Mouse (Mus musculus): ENCODE results near the gene Psmd11.
"Not testable (repeated sequence)": the region's sequence is repeated elsewhere in the genome, so short reads cannot be mapped to it uniquely, and the experiment has no call there.

Psmd11 gene

DNA sequence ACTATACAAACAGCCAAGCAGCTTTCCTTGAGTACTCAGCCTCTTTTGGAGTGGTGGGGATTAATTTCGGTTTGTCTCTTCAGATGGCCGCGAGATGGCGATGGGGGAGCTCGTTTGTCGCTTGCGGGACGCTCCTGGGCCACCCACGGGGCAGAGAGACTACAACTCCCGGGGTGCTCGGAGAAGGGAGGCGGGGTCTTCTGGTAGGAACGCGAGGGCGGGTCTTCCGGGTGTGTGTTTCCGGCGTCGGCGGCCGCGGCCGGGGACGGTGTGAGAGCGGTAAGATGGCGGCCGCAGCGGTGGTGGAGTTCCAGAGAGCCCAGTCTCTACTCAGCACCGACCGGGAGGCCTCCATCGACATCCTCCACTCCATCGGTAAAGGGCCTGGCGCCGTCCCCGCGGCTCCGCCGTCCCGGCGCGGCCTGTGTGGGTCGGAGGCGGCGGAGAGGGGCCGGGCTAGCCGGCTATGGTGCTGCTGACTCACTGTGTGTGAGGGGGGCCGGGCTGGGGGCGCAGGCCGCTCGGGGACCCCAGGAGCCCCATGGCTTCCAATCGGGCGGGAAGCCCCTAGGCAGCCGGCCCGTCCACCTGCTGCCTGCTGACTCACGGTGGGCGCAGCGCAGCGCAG is at the start of gene Psmd11:
Gene Psmd11 (plus strand): TSS at position 235 of the 628 bp plus-strand sequence.
- peak; percentile 95 to 97 for DNase-seq

DNA sequence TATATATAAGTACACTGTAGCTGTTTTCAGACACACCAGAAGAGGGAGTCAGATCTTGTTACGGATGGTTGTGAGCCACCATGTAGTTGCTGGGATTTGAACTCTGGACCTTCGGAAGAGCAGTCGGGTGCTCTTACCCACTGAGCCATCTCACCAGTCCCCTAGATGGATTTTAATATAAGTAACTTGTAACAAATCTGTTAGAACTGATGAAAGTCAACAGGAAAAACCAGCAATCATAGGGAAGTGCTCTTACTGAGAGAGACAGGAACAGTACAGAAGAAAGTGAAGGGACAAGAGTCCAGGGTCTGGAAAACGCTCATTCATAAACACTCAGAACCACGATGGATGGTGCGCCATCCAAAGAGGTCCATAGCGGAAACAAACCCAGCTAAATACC is 49.2 kb upstream of the Psmd11 start:
- DNase-seq, result not testable (repeated sequence)

DNA sequence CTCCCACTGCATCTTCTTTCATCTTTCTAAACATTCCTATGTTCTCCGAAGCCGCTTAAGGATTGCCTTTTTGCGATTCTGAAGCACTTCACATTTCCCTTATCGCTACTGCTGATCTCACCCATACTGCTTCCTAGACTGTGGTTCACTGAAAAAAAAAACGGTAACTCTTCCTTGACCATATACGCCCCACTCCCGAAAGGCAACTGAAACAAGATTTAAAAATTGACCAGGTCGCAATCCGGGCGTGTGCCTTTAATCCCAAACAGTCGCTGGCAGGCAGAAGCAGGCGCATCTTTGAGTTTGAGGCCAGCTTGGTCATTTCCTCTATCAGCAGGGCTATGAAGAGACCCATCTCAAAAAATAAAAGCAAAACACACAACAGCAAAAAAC is 45.8 kb upstream of the Psmd11 start:
- peak; percentile 30 to 58 for DNase-seq

DNA sequence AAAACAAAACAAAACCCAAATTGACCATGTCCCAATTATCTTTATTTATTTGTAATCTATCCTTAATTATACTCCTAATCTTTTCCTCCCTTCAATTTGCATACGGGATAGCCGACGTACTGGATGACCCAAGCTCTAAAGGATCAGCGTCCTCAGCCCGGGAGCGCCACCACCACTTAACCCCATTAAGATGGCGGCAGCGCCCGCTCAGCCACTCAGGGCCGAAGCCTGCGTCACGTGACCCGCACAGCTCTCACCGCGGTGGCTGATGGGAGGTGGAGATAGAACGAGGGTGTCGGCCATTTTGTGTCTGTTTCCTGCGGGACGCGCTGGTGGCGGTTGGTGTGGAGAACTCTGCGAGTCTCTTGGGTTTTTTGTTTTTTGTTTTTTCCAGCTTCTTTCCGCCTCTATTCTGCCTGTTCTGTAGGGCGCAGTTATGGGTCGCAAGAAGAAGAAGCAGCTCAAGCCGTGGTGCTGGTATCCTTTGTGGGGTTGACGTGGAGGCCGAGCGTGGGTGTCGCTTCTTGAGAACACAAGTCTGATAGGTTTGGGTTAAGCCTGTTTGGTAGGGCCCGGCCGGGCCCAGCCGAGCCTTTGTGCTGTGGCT is 45.3 kb upstream of the Psmd11 start, which contains the start of gene Zfp207:
Gene Zfp207 (plus strand): TSS at position 261 of the 607 bp plus-strand sequence.
- peak; percentile 99 for DNase-seq

DNA sequence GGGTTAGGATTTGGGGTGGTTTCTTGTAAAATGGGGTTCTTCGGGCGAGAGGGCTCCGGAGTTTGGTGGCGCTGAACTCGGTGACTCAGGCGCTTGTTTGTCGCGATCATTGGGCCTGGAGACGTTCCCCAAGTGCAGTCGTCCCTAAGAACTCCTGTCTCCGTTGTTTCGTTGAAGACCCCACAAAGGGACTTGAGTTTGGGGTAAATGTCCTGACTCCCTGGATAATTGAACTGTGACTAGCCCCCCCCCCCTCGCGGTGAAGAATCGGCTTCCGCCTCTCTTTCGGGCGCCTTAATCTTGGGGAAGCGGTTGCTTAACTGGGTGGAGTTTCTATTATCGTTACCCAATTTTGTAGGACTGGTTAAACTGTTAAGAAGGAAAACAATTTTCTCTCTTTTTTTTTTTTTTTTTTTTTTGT is 44.8 kb upstream of the Psmd11 start:
- DNase-seq, result no peak

DNA sequence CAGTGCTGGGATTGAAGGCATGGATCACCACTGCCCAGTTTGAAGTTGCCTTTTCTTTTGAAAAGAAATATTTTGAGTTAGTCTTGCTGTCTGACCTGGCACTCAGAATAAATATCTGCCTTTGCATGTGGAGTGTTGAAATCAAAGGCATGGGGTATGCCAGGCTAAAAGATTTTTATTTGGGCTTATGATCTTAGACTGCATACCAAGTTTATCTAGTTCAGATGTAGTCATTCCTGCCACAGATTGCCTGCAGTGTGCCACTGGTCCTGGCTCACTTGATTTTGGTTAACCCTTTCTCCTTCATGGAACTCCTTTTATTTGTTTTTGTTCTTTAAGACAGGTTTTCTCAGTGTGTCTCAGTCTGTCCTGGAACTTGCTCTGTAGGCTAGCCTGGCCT is 44.0 kb upstream of the Psmd11 start:
- no peak for DNase-seq

DNA sequence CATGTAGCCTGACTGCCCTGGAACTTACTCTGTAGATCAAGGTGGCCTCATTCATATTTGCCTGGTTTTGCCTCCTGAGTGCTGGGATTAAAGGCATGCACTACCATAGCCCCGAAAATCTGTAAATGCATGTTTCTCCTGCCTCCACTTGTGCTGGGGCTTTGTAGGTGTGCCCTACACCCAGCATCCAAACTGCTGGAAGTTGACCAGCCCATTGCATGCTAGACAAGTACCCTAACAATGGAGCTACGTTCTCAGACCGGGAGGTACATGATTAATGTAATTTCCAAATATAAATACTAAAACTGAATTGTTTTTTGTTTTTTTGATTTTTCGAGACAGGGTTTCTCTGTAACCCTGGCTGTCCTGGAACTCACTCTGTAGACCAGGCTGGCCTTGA is 43.4 kb upstream of the Psmd11 start:
- no peak for DNase-seq

DNA sequence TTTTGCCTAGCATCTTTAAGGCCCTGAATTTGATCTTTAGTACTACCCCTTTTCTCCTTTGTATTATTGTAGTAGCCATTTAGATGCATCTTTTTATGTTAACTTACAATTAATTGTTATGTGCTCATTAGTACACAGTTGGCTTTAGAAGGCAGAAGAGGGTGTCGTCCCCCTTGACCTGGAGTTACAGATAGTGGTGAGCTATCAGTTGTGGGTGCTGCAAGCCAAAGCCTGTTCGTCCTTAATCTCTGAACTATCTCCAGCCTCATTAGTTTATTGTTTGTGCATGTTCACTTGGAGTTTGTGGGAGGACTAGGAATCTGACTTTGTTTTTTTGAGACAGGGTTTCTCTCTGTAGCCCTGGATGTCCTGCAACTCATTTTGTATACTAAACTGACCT is 41.6 kb upstream of the Psmd11 start:
- no peak for DNase-seq

DNA sequence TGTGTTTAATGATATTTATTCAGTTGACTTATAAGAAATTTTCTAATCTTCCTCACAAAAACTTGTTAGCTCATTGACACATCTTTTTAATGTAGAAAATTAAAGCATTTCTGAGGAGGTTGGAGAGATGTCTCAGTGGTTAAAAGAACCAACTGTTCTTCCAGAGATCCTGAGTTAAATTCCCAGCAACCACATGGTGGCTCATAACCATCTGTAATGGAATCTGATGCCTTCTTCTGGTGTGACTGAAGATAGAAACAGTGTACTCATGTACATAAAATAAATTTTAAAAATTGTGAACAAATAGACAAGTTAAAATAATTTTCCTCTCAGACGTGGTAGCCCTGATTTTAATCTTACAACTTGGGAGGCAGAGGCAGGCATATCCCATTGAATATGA is 38.5 kb upstream of the Psmd11 start:
- DNase-seq, result no peak

DNA sequence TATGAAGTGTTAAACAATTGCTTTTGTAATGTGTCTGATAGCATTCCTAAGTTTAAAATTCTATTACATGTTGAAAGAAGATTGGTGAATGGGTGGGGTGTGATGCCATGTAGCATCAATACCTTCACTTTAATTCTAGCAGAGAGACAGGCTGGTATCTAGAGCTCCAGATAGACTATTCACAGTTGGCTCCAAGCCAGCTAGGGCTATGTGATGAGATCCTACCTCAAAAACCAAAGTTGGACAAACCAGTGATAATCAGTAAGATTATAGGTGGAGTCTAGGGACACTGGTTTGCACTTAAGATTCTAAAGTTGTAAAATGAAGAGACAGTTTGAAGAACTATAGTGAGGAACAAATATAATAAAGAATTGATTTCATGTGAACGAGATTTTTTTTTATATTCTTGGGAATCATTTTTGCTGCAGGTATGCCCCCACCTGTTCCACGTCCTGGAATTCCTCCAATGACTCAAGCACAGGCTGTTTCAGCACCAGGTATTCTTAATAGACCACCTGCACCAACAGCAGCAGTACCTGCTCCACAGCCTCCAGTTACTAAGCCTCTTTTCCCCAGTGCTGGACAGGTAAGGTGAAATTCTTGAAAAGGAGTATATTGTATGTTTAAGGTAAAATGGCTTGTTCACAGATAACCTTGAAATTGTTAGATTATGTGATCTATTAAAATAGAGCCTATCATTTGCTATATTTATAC is 36.9 kb upstream of the Psmd11 start:
- peak in 1 of 2 experiments; percentile 26 for DNase-seq

DNA sequence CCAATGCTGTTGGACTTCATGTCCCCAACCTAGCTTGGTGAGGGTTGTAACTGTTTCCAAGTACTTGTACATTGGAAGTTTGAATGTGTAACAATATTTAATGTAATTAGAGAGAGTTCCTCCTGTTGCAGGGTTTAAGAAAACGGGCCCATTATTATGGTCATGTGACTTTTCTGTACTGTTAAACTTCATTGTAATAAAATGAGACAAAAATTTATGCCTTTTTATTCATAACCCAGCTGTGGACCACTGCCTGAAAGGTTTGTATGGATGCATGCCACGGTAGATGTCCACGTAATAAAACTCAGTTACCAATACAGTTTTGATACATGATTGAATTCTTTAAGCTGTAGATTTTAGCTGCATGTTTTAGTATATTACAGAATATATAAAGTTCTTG is 32.5 kb upstream of the Psmd11 start:
- no peak for DNase-seq

DNA sequence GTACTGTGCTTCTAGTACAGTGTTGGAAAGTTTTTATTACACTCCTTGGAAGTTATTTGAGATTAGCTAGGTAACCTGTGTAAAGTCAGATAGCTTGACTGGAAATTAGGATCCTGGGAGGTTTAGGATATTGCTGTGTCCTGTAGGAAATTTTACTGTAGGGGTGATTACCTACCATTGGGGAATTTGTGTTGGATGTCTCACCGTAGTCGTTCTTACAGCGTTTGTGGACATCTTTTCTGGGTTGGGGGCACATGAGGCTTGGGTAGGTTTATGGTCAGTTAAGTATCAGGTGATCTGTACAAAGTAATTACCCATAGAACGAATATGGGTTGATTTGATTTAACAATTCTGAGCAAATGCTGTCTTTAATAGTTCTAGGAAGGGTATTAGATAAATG is 31.8 kb upstream of the Psmd11 start:
- no peak for DNase-seq

DNA sequence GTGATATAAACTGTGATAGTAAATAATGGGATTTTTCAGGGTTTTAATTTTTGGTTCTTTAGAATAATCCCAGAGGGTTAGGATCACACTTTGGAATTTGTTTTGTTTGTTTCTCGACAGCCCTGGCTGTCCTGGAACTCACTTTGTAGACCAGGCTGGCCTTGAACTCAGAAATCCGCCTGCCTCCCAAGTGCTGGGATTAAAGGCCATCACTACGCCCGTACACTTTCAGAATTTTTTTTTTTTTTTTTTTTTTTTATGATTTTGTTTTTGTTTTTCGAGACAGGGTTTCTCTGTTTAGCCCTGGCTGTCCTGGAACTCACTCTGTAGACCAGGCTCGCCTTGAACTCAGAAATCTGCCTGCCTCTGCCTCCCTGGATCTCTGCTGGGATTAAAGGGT is 20.5 kb upstream of the Psmd11 start:
- DNase-seq, result not testable (repeated sequence)

DNA sequence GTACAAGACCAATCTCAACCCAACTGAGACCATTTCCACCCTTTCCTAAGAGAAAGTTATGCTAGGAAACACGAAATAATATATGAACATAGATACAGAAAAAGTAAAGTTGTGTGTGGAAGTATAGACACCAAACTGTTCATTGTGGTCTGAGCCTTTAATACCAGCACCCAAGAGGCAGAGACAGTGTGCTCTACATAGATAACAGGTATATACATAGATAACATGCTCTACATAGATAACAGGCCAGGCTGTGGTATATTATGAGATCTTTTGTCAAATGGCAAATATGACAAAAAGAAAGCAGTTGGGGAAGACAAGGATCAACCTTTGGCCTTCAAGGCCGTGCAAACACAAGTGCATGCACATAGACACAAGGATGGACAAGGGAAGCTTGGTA is 18.0 kb upstream of the Psmd11 start:
- no peak for DNase-seq

DNA sequence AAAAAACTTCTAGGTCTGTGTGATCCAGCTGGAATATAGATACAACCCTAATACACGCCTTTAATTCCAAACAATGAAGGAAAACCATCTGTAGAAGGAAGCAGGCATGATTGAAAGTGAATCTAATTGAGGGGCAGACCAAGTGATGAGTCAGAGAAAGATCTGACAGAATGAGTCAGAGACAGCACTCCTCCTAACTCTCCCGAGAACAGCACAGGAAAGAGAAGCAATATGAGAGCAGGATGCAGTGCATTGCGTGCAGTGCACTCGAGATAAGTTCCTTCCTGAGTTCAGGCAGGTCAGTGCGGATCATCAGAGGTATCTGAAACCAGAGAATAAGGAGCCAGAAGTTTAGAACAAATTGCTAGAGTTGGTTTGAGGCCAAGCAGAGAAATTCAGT is 11.3 kb upstream of the Psmd11 start:
- DNase-seq, result no peak

DNA sequence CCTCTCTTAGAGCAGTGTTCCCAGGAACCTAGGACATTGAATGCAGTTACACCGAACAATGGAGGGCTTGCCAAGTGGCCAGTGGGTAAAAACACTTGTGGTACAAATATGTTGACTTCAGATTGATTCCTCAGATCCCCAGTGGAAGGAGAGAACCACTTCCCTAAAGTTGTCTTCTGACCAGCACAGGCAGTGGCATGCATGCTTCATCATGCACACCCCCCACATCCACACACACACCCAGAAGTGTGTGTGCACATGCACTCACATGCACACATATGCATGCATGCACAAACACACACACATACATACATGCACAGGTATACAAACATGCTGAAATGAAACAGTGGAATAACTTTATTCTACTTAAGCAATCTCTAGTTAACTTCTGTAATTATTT is 8.7 kb upstream of the Psmd11 start:
- DNase-seq, result no peak

DNA sequence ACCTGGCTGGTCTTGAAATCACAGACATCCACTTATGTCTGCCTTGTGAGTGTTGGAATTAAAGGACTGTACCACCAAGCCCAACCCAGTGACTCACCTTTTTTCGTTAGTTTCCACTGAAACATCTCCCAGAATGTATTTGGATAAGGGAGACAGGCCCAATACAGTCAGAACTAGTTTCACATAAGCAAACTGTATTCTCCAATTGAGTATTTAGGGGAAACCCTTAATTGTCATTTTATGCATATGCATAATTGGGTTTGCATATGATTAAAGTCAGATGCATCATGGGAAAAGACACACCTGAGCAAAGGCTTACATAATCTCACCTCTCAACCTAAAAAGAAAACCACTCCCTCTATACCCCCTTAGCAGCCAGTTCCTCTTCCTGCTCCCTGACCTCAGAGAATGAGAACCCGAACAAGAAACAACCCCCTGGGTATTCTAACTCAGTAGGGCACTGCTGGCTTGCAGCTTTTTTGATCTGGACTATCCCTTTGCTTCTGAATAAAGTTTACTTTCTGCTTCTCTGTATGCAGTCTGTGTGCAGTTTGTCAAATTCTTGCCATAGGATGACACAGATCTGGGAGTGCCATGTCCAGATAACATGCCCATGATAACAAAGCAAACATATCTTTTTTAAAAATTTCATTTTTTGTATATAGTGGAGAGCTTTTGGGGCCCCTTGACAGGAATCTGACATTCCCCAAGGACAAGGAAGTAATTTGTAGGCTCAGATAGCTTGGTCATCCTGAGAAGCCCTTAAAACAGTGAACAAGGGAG is 8.0 kb upstream of the Psmd11 start:
- DNase-seq, result no peak

DNA sequence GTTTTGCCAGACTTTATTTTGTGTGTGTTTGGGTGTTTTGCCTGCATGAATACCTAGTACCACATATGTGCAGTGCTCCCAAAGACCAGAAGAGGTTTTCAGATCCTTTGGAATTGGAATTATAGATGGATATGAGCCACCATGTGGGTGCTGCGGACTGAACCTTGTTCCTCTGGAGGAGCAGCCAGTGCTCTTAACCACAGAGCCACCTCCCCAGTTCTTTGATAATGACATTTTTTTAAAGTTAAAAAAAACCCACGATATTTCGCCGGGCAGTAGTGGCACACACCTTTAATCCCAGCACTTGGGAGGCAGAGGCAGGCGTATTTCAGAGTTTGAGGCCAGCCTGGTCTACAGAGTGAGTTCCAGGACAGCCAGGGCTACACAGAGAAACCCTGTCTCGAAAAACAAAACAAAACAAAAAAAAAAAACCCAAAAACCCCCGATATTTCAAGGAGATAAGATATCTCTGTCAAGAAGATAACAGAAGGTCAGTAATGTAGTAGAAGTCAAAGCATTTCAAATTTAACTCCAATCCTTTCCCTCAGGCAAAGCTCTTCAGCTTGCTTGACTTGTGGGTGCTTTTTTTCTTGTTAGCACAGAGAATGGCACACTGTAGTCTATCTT is 6.9 kb upstream of the Psmd11 start:
- no peak for DNase-seq

DNA sequence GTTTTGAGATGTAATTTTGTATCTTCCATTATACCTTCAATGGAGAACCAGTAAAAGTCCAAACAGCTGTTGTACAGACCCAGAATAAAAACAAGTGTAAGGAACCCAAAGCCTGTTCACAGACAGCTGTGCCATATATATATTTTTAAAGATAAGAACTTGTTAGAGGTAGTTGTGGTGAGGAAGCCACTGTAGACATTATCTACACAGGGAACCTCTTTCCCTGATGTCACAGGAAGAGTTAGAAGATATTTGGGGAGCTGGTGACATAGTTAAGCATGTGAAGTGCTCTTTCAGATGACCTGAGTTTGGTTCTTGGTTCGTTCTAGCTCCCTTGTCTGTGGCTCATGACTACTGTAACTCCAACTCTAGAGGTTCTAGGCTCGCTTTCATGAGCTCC is 3.7 kb upstream of the Psmd11 start:
- DNase-seq, result no peak

DNA sequence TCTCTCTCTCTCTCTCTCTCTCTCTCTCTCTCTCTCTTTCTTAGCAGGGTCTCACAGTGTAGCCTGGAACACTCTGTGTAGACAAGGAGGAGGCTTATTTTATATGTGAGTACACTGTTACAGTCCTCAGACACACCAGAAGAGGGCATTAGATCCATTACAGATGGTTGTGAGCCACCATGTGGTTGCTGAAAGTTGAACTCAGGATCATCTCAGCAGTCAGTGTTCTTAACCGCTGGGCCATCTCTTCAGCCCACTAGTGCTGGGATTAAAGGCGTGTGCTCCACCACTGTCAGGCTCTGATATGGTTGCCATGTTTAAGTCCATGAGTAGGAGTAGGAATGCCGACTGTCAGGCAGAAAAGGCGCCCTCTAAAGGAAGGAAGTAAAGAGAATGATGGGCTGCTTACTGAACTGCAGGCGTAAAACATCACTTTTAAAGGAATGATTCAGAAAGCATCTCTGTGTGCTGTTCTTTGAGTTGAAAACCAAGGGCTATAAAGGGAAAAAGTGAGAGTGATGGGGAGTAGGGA is 3.1 kb upstream of the Psmd11 start:
- DNase-seq, result no peak

DNA sequence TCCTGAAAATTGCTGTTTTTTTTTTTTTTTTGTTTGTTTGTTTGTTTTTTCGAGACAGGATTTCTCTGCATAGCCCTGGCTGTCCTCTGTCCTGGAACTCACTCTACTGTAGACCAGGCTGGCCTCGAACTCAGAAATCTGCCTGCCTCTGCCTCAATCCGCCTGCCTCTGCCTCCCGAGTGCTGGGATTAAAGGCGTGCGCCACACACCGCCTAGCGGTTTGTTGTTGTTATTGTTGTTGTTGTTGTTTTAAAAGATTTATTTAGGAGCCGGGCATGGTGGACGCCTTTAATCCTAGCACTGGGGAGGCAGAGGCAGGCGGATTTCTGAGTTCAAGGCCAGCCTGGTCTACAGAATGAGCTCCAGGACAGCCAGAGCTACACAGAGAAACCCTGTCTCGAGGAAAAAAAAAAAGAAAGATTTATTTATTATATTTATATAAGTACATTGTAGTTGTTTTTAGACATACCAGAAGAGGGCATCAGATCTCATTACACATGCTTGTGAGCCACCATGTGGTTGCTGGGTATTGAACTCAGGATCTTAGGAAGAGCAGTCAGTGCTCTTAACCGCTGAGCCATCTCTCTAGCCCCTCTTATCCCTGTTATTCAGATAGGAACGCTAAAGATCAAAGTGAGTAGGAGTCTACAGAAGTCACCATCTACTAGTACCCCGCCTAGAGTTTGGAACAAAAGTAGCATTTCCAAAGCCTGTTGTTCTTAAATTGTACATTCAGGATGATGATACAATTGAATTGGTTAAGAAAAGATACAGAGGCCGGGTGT is 2.2 kb upstream of the Psmd11 start:
- not testable (repeated sequence) for DNase-seq

DNA sequence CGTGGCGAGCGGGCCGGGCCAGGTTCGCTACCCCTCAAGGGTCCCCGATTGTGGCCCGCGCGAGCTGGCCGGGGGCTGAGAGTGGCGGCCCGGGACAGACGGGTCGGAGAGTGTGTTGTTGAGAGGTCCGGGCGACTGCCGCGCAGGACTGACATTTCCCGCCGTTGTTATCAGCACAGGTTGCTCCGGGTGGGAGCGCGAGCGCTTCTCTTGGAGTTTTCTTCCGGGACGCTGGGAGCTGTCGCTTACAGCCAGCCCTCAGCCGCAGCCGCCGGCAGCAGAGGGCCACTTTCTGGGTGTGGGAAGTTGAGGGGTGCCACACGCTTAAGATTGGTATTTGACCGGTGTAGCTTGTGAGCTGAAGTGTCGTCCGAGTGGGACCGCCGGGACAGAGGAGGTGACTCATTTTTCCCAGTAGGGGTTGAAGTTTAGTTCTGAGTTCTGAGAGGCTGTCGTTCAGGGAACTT is 627 bp downstream of the Psmd11 start:
- DNase-seq, result peak in 1 of 2 experiments; percentile 35

All from cerebellum, postnatal 36 days (tissue).